Mouse (Mus musculus): ENCODE data around the gene Gm20388.

Gm20388 gene

DNA sequence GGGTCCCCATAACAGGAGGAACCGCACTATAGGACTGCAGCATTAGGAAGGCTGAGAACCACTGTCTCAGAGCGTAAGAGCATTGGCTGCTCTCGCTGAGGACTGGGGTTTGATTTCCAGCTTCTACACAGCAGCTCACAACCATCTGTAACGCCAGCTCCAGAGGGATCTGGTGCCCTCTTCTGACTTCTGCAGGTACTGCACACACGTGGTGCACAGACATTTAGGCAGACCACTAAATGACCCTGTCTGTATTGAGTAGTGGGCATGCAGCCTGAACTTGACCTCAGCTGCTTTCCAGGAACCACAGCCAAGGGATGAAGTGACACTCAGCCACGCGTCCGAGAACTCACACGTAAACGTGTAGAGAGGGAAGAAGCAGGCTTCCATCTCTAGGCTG, 3912.5 kb downstream of the Gm20388 start:
- no peak for DNase-seq (ENCODE audit: low read depth in 2 of 2, low spot score in 2 of 2)

DNA sequence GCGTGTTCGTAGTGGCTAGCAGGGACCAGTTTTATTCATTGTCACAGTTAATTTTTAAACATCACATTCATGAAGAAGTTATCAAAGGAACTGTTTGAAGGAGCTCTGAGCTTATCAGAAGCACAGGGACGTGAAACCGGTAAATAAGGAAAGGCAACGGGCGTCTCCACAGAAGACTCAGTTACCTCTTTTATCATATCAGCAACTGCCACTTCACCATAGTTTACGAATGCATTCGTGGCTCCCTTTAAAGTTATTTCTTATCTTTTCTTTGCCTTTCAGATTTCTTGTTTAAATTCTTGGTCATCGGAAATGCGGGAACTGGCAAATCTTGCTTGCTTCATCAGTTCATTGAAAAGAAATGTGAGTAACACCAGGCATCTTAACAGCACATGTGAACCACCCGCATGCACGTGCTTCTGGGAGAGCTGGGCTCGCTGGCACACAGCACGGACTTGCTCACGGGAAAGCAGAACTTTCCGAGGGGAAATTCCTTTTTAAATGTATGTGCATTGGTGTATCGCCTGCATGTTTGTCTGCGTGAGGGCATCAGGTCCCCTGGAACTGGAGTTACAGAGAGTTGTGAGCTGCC, 3913.0 kb downstream of the Gm20388 start:
- DNase-seq (ENCODE audit: low read depth in 2 of 2, low spot score in 2 of 2) = no peak

DNA sequence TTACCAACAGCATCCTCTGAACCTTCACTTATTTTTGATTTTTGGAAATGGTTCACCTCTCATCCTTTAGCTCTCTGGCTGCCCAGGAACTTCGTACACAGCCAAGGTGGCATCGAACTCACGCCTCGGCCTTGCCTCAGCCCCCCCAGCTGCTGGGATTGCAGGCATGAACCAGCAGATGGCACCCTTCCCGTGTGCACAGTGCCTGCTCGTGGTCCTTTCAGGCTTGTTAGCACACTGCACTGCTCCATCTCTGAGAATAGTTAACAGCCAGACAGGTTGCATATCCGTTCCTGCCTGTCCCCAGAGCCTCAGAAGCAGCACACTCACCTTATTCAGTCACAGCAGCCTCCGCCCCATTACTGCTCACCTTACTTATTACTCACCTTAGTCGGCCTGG, 3915.4 kb downstream of the Gm20388 start:
- no peak for DNase-seq (ENCODE audit: low read depth in 2 of 2, low spot score in 2 of 2)

DNA sequence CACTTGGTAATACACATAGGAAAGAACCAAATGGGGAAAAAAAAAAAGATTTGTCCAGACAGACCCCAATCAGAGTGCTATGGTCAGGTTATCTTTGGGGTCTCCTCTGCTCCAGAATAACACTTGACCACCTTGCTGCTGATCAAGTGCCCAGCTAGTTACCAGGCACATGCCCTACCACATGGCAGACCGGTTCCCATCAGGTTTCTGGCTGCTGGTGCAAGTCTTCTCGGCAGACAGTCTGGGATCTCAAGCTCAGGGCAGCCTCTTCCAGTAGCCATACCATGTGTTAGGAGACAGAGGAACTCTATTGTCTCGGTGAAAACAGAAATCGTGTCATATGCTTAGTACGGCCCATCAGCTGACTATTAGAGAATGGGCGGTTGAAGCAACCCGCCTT, 3916.1 kb downstream of the Gm20388 start:
- no peak for DNase-seq (ENCODE audit: low read depth in 2 of 2, low spot score in 2 of 2)

DNA sequence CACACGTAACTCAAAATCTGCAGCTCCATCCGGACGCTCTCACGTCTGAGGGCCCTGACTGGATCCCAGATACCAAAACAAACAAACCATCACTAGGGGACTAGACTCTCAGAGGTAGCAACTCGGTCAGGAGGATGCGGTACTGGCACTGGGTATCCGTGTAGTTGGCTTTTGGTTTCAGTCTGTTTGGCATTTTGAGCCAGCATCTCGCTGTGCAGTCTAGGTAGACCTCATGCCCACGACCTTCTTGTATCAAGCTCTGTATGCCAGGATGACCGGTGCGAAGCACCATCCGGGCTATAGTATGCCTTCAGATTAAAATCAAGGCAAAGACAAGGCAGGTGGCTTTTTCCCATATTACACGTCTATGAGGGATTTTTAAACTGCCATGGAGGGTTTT, 3916.9 kb downstream of the Gm20388 start:
- no peak for DNase-seq (ENCODE audit: low read depth in 2 of 2, low spot score in 2 of 2)

DNA sequence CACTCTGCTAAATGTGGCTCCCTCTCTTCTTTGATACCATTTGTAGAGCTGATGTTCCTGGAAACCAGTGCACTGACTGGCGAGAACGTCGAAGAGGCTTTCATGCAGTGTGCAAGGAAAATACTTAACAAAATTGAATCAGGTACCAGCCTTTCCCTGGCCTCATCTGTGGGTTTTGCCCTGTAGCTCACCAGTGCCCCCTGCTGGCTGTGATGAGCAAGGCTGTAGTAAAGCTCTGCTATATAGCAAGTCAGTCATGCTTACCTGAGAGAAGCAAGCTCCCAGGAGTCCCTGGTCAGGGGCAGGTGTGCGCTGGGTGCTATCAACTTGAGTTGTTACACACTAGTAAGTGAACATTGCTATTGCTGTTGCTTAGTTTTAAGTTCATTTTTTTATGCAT, 3922.1 kb downstream of the Gm20388 start:
- peak; percentile 50 to 60 for DNase-seq (ENCODE audit: low read depth in 2 of 2, low spot score in 2 of 2)

DNA sequence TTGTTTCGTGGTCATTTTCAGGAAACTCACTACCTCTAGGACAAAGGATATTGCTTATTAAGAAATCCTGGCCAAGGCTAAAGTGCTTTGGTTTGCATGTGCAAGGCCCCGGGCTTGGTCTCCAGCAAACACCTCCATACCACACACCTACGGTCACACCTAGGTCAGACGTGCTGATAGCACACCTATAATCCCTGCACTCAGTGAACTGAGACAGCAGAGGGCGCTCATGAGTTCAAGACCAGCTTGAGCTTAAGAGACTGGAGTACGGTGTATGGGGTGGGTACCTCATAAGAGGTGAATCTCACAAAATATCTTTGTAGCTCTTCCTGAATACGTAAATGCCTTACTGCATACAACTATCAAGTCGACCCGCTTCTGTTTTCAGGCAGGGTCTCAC, 3924.8 kb downstream of the Gm20388 start:
- peak; percentile 60 to 67 for DNase-seq (ENCODE audit: low read depth in 2 of 2, low spot score in 2 of 2)

DNA sequence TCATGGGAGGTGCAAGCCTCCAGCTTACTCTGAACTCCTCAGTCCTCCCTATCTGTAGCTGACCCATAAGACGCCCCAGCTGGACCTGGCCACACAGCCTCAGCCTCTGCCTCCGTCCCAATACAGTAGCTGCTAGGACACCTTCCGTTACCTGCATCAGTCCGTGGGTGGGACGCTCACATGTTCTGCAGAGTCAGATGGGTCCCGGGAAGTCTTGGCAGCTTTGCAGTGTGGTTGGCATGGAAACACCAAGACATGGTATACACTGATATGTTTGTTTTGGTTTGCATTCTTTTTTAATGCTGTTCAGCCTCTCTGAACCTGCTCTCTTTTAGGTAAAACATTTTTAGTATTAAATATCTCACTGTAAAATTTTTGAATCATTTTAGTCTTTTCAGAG, 3925.7 kb downstream of the Gm20388 start:
- no peak for DNase-seq (ENCODE audit: low read depth in 2 of 2, low spot score in 2 of 2)

DNA sequence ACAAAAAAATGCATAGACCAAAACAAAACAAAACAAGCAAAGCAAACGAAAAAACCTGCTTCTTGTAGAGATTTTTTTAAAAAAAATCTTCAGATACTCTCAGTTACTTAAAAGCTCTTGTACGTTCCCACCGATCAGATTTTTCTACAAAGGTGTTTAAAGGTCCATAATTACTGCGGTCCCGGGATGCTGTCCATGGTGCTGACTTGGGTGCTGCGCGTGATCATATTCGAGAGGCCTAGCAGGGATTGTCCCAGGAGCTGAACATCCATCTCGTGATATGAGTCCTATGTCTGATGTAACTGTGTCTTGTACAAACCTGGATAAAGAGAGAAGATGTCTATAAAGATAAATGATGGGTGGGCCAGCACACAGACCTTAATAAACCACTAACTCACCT, 3927.9 kb downstream of the Gm20388 start:
- DNase-seq (ENCODE audit: low read depth in 2 of 2, low spot score in 2 of 2) = no peak

DNA sequence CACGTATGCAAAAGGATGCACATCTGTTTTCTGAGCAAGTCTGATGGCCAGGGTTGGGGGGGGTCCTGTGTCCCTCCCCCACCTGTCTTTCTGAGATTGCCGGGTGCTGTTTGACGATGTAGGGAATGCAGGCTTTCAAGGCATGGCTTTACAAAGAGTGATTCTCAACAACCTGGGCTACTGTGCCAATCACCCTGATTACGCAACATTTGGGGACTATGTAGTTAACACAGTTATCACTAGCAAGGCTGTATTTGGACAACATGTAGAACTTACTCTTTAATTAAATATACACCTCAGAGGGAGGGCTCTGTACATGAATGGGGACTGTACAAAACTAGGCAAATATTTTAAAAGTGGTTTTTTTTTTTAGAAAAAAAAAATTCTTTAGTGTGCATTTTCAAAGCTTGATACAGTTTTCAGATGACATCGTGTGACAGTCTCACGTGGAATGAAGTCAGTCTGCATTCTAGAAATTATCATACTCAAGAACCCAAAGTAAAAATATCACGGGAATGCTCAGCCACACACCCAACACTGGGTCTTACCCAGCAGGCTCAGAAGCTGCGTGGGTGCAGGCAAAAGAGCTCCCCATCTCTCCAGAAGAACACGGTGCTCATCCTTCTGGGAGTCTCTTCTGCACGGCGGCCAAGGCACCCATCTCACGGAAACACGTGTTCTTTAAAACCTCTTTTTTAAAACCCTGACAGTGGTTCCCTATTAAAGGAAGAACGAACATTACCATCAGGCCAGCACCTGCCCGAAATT, 3930.1 kb downstream of the Gm20388 start:
- no peak for DNase-seq (ENCODE audit: low read depth in 2 of 2, low spot score in 2 of 2)

DNA sequence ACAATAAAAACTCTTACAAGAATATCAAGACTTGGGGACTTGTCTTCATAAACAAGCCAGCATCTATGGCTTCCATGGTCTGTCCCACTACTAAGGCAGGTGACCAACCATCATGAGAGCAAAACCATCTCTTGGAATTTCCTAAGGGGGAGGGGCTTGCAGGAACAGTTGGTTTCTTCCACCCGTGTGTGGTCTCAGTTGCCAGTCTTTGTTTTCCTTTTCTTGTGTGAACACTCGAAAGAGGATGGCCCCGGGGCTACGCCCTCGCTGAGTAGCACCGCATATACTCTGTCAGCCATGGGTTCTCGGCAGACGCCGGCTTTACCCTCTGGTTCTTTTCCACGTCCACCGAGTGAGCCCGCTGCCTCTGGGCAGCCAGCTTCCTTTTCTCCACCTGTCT, 3931.4 kb downstream of the Gm20388 start:
- DNase-seq (ENCODE audit: low read depth in 2 of 2, low spot score in 2 of 2) = no peak

DNA sequence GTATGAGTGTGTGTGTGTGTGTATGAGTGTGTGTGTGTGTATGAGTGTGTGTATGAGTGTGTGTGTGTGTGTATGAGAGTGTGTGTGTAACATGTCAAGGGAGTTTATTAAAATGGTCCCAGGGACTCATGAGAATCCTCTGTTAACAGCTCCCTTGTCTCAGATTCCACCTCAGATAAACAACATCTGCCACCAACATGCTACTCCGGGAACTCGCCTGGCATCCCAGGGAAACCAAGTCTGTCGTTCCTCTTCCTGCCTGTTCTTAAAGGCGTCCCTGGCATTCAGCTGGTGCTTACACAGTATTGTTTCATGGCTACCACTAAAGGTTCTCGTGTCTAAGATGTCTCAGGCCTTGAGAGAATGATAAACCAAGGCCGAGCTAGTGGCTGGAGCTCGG, 3933.7 kb downstream of the Gm20388 start:
- no peak for DNase-seq (ENCODE audit: low read depth in 2 of 2, low spot score in 2 of 2)

DNA sequence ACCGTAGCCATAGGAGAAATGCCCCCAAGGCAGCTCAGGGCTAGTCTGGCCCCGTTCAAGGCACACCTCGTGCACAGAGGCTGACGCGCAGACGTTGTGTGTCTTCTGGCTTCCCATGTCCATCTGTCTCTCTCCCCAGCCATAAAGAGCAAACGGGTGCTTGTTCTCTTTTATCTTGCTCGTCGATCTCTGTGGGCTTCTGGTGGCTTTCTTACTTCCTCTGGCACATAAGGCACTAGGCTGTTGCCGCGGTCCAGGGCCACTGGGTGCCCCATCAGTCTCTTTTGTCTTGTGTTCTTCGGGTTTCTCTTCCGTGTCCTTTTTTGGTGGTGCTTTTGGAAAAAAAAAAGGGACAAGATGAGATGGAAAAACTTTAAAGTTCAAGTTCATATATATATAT, 3934.5 kb downstream of the Gm20388 start:
- no peak for DNase-seq (ENCODE audit: low read depth in 2 of 2, low spot score in 2 of 2)

DNA sequence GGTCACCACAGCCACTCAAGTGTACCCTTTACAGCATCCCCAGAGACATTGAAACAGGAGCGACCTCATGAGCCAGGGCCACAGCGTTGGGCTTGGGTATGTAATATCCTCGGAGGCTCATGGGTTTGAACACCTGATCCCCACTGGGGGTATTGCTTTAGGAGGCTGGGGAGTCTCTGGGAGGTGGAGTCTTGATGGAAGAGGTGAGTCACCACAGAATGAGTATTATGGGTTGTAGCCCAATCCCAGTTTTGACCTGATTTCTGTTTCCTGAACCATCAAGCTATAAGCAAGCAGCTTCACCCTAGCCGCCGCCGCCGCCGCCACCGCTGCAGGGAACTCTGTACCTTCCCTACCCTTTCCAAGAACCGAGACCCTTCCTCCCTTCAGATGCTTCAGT, 3935.3 kb downstream of the Gm20388 start:
- DNase-seq (ENCODE audit: low read depth in 2 of 2, low spot score in 2 of 2) = no peak

DNA sequence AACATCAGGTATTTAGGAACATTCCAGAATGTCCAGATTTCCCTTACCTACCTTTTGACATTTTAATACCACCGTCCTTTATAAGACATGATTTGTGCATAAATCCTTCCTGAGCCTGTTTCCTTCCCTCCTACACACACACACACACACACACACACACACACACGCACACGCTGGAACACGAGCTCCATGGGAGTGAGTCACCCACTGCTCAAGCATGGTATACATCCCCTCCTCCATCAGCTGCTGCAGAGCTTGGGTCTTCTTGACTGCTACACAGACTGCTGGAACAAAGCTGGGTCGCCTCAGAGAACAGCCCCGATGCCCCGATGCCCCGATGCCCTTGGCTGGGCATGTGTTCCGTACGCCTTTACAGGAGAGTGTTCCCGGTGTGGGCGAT, 3935.9 kb downstream of the Gm20388 start:
- DNase-seq (ENCODE audit: low read depth in 2 of 2, low spot score in 2 of 2) = no peak

DNA sequence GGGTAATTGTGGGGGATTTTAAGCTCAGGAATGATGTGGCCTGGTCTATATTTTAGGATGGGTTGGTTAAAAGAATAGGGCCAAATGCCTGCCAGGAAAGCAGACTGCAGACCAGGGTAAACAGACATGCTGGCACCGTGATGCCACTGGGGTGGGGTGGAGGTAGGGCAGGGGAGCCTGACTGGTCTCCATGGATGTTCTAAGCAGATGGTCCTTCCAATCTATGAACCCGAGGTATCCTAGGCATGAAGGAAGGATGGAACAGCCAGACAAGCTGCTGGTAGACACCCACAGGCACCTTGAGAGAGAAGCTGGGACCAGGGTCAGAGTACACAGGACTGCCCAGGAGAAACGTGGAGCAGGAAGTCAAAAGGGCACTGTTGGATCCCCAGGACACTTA, 3936.9 kb downstream of the Gm20388 start:
- DNase-seq (ENCODE audit: low read depth in 2 of 2, low spot score in 2 of 2) = no peak

DNA sequence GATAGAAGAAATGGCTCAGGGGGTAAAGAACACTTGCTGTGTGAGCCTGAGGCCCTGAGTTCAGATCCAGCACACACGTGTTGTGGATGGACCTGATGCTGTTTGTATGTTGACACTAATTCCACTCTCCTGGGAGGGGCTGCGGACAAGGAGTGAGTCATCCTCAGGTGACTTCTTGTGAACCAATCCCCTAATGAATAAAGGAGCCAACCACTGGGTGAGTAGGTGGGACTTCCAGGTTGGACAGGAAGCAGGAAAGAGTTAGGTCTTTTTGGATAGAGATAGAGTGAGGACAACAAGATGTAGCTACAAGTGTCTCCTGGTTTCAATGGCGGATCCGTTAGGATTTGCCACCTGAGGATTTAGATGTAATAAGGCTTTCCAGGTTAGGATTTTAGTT, 3938.7 kb downstream of the Gm20388 start:
- DNase-seq (ENCODE audit: low read depth in 2 of 2, low spot score in 2 of 2) = no peak

DNA sequence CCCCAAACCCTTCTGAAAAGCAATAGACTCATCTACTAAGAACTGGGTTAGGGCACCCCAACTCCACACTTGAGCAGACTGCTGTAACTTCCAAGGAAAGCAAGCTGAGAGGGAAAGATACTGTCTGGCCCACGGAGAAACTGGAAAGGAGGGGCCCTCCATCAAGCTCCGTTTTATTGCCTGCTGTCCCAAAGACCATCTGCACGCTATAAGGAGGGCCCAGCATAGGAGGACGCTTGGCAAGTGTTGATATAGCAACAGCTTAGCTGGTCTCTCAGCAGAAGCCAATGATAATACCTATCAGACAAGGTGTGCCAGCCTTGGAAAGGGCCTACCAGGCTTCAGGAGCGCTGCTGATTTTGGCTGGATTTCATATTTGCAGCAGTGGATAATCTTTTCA, 3940.9 kb downstream of the Gm20388 start:
- DNase-seq (ENCODE audit: low read depth in 2 of 2, low spot score in 2 of 2) = no peak

DNA sequence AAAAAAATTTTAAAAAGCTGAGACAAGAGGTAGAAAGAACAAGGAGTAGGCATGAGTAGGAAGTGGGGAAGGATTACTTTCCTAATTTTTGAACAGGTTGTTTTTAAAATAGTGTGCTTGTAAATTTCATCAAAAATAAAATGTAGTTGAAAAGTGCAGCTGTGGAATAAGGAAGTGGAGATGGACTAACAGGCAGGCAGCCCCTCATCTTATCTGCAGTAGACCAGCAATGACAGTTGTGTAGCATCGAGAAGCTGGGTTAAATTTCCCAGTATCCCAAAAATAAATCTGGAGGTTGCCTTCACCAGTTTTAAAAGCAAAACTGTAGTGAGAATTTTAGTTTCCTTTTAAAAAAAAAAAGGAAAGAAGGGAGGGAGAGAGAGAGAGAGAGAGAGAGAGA, 3943.6 kb downstream of the Gm20388 start:
- DNase-seq (ENCODE audit: low read depth in 2 of 2, low spot score in 2 of 2) = no peak

DNA sequence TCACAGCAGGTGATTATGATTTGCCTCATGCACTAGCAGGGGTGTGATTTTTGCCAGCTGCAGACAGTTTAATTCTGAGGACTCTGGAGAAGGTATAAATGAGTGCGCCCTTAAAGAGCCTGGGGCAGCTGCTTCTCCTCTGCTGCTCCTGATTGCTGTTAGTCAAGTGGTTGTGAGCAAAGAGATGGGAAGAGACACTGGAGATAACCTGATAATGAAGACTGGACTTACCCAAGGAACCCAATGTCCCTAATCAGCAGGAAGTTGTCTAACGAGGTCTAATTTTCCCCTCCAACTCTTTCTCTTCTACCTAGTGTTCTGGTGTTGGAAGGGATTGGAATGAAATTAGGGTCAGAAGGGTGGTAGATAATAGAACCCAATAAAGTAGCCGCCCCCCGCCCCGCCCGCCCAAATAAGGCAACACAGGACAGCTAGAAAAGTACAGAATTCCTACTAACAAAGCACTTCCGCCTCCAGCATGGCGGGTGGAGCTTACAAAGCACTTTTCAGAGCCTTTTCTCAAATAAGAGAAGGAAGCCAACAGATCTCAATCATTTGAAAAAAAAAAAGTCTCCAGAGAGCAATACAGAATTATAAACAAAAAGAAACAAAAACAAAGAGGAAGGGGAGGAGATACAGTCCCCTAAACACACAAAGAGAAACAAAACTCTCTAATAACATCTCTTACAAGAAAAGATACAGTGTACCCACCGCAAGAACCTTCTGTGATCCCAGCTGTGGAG, 3944.3 kb downstream of the Gm20388 start:
- no peak for DNase-seq (ENCODE audit: low read depth in 2 of 2, low spot score in 2 of 2)

DNA sequence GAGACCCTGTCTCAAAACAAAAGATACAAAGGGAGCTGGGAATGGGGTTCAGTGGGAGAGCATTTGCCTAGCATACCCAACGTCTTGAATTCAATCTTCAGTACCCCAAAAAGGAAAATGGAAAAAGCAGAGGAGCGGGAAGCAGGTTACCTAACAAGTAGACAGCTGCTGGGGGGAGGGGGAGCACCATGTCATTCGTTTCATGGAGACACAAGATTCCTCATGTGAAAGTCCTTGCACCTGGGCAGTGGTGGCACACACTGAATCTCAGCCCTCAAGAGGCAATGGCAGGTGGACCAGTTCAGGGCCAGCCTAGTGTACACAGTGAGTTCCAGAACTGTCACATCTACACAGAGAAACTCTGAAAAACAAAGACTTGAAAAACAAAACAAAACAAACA, 3946.7 kb downstream of the Gm20388 start:
- DNase-seq (ENCODE audit: low read depth in 2 of 2, low spot score in 2 of 2) = no peak

DNA sequence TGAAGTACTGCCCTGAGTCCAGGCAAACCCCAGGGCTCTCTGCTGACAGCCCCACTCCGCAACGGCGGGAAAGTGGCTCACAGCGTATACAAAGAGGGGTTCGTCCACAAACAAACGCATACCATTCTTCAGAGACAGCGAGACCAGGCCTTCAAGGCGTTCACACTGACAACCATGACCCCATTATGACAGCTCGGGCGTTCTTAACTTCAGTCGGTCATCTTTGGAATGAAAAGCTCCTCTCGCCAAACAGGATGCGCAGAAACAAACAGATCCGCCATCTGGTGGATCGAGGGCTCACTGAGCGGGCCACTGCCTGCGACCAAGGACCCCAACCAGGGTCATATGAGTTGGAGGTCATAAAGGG, 3947.9 kb downstream of the Gm20388 start:
- no peak for DNase-seq (ENCODE audit: low read depth in 2 of 2, low spot score in 2 of 2)
